Mouse (Mus musculus): ENCODE measurements around the gene Phf11c.
"Not testable (repeated sequence)": the region's sequence is repeated elsewhere in the genome, so short reads cannot be mapped to it uniquely, and the experiment has no call there.

Phf11c gene

DNA sequence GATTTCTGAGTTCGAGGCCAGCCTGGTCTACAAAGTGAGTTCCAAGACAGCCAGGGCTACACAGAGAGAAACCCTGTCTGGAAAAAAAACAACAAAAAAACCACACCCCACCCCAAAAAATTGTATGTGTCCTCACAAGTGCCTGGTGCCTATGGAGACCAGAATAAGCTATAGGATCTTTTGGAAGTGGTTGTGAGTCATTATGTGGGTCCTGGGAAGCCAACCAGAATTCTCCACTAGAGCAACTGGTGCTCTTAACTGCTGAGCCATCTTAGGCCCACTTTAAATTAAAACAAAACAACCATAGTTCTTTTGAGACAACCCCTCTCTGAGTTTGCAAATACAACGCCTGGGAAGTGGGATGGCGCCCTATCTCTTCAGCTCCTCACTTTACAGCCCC is at the start of gene Phf11c:
Gene Phf11c, minus strand, starts transcription at position 101 of the 400 bp plus-strand sequence.
- DNase-seq (ENCODE audit: low spot score) = no peak

DNA sequence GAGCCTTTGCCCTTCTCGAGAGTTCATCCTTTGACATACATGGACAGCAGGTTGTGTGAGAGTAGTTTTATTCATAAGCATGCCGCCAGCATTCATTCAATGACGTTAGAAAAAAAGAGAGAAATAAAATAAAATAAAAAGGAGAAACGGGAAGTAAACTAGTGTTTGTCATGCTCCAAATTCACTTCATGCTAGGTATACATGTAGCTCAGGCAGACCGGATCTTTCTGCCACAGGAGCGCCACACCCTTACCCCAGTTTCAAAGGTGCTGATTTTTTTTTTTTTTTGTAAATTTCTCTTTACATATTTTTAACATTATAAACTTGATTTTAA is 46.3 kb upstream of the Phf11c start:
- no peak for DNase-seq (ENCODE audit: low spot score)

DNA sequence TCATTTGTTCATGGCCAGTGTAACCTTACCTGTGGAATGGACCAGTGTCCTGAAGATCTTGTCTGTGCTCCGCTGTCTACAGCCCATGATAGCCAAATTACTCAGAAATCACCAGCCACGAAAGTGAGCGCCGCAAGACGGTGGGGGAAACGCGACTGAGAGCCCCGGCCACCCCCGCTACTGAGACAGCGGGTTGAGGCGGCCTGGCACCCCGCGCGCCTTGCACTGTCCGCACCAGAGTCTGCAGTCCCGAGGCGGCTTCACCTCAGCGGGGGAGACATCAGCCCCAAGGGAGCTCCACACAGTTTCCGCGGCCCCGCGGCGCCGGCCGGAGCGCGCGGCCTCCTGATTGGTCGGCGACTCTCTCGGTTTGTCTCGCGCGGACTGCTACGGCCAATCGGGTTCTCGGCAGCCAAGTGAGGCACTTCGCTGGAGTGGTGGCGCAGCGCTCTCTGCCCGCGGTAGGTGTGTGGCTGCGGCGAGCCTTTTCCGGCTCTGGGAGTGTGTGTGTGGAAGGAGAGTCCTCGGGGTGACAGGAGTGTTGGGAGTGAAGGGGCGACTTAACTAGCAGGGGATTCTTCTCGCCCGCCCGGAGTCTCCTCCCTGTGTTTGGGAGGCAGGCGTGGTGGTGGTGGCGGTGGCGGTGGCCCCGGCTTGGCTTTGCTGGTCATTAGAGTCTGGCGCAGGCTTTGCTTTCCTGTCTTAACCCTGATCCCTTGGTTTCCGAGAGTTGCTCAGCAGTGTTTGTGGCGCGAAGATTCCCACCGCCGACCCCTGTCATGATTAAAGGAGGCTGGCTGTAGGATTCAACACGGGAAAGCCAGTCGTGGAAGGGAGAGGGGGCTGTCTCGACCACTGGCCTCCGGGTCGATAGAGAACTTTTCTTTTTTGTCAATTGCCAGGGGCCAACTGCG is 45.6 kb upstream of the Phf11c start, which contains the start of the genes Setdb2 and Cab39l:
Gene Setdb2, minus strand, starts transcription at position 327 of the 914 bp plus-strand sequence.
Gene Cab39l, plus strand, starts transcription at position 415 of the 914 bp plus-strand sequence.
- peak; percentile 96 for DNase-seq (ENCODE audit: low spot score)

DNA sequence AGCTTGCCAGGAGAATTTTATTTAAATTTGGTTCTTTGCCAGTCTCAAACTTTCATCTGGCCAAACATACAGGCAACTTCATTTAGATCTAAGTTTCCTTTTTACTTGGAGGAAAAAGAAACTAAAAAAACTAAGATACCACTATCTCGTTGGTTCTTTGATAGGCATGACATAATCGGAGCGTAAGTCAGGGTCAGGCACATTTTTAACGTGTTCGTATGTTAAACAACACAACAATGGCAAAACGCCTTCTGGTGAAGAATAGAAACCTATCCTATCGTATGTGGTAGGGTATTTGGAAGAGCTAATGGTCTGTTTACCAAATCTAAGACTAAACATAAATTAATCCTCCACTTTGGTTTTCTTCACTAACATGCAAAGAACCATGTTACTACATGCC is 44.9 kb upstream of the Phf11c start:
- no peak for DNase-seq (ENCODE audit: low spot score)

DNA sequence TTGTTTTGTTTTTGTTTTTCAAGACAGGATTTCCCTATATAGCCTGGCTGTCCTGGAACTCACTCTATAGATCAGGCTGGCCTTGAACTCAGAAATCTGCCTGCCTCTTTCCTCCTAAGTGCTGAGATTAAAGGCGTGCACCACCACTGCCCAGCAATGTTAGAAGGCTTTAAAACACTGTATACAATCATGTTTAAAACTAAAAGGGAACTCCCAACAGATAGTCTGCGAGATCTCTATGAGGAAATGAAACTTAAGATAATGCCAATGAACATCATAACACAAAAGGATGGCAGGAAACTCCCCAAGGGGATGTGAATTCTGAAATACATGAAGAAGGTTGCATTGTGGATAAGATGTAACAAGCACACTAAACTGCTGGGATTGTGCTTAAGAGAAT is 43.3 kb upstream of the Phf11c start:
- no peak for DNase-seq (ENCODE audit: low spot score)

DNA sequence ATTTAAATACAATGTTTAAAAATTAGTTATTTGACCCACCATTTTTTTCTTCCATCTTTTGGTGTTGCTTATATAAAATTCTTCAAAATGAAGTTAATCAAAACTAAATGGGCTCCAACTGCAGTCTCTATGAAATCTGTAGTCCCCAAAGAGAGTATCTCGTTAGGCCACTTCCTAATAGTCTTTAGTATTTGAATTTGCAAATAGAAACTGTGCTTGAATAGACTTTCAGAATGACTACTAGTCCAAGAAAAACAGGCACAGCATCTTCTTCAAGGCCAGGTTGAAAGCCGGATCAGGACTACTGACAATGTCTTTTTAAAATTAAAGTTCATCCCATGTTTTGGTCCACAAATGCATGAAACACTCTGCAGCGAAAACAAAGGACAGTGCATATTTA is 42.2 kb upstream of the Phf11c start:
- no peak for DNase-seq (ENCODE audit: low spot score)

DNA sequence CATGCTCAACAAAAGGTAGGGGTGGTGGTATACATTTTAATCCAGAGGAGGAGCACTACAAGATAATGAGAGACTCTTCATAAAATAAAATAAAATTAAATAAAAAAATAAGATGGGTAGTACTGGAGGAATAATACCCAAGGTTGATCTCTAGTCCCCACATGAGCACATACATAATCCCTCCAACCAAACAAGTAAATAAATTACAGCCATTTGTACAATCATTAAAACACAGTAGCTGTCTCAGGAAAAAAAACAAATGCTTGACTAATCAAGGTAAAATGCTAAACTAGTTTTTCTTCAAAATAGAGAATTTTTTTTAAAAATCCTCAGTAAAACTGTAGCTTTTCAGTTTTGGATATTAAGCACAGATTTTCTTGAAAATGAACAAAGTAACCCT is 40.0 kb upstream of the Phf11c start:
- no peak for DNase-seq (ENCODE audit: low spot score)

DNA sequence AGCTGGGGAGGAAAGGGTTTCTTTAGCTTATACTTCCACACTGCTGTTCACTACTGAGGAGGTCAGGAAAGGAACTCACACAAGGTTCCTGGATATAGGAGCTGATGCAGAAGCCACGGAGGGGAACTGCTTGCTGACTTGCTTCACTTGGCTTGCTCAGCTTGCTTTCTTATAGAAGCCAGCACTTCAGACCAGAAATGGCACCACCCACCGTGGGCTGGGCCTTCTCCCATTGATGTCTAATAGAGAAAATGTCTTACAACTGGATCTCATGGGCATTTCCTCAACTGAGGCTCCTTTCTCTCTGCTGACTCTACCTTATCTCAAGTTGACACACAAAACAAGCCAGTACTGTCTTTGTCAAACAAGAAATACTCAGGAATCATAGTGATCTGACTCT is 38.7 kb upstream of the Phf11c start:
- no peak for DNase-seq (ENCODE audit: low spot score)

DNA sequence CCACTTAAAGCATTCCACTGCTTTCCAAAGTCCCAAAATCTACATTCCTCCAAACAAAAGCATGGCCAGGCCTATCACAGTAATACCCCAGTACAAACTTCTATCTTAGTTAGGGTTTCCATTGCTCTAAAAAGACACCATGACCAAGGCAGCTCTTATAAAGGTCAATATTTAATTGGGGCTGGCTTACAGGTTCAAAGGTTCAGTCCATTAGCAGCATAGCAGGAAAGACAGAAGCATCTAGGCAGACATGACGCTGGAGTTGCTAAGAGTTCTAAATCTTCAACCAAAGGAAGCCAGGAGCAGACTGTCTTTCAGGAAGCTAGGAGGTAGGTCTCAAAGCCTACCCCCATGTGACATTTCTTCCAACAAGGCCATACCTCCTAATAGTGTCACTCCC is 35.4 kb upstream of the Phf11c start:
- no peak for DNase-seq (ENCODE audit: low spot score)

DNA sequence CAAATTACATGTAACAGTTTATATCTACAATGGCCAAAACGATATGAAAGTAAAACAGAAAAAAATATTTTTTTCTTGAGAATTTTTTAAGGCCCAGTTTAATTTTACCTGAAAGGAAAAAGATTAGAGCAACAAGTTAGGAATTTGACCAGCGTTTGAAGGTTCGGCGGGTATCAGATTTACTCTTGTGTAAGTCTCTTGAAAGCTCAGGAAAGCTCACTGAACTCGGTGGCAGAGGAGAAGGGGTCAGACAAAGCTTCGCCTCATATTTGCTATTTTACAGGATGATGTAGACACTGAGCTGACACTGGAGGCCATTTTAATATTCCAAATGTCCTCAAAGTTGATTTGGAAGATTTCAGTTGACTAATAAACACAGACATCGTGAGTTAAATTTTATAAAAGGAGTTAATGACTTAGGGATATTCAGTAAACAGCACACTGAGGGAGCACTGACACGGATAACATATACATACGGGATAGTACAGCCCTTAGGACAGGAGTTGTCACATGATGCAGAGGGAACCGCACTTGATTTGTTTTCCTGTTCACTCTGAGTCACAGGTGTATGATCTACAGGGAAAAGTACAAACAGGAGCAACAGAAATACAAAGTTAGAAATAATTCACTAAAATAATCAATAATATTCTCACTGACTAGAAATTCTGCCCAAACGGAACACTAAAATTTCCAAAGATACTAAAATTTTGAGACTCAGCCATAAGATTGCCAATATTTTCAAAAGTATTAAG is 27.9 kb upstream of the Phf11c start:
- DNase-seq (ENCODE audit: low spot score) = no peak

DNA sequence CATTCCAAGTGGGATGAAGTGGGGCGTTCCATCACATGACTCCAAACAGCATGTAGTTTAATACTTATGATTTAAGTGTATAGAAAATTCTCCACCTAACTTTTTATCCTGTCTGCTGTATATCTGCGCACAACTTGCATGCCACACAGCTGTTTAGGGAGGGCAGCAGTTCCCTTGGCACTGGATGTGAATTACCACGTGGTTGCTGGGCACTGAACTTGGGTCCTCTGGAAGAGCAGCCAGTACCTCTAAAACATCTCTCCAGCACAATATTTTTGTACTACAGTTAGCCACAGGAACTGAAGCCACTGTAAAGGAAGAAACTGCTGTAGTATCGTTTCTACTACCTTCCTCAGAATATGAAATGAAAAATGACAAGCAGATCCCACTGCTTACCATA is 23.0 kb upstream of the Phf11c start:
- no peak for DNase-seq (ENCODE audit: low spot score)

DNA sequence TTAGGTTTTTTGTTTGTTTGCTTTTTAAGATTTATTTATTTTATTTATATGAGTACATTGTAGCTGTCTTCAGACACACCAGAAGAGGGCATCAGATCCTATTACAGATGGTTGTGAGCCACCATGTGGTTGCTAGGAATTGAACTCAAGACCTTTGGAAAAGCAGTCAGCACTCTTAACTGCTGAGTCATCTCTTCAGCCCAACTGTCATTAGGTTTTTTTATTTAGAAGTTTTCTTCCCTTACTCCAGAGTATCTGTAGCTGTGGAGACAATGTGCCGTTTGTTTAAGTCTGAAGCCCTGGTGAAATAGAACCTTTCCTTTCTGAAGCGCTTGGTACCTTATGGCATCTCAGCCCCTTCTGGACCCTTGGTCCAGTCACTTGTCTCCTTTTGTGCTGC is 19.8 kb upstream of the Phf11c start:
- DNase-seq (ENCODE audit: low spot score) = not testable (repeated sequence)

DNA sequence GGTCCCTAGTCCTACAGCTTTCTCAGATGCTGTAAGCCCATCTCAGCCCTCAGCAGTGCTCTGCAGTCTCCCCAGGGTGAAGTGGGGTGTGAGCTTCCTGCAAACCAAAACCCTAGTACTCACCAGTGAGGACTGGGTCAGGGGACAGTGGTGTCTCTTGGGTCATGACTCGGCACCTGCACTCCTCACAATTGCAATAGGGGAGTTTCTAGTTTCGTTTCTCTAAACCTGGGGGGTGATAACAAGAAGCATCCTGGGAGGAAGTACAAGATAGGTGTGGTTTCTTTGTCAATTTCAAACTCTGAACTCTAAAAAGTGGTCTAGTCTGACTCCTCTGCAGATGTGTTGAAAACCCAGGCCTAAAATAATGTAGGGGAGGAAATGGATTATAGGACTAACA is 1.8 kb upstream of the Phf11c start:
- DNase-seq (ENCODE audit: low spot score) = no peak

DNA sequence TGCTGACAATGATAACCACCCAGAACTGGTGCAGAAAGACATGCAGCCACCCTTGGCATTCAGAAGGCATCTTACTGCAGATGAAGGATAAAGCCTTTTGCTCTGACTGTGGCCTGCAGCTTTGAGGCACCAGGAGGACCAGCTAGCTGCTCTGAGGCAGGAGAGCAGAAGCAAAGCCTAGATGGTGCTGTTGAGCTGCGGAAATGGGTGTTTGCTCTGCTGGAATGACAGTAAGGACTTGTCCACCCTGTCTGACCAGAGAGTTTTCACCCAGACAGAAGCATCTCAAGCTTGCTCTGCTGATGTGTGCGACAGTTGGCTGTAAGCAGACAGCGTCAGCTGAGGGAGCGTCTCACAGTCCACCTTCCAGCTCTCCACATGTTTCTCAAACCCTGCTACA is 5.0 kb downstream of the Phf11c start:
- DNase-seq (ENCODE audit: low spot score) = not testable (repeated sequence)

DNA sequence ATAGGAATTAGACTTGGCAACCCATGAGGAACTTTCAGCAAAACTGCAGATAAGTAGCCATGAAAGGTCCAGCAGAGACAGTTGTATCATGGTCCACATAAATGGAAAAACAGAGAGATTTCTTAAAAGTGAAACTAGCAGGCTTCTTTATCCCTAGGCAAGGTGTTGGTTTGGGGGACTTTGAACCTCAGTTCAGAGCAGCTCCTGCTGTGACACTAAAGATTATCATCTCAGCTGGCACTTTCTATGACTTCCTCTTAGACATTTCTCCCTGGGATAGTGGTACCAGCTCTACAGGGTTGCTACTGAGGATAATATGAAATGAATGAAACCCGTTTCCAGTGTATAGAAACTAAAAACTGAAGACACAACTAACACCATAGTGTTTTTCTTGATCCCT is 5.6 kb downstream of the Phf11c start:
- DNase-seq (ENCODE audit: low spot score) = no peak

DNA sequence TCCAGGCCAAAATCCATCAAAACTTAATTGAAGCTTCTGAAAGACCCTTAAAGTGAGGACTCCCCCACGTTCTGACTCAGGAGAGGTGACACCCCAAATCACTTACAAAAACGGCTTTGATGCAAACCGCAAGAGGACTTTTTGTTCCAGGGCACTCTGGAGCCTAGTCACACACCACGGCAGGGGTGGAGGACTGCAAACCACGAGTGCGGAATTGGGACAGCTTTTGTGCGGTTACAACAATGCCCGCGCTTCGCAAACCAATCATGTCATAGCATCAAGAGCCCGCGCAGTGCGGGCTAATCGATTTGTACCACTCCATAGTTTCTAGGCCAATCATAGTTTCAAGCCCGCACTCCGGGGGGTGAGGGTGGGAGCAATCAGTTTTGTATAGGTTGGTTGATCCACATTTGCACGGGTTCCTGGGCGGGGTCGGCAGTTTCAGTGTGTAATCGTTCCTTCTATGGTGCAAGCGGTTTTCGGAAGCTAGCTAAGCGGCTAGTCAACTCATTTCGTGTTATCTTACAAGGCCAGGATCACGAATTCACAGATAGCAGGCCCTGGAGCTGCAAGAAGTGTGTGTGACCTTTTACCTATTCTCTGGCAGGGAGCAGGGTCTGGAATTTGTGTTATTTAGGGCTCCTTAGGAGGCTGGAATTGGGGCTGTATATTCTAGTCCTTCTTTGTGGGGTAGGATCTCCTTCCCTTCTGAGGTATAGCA is 24.7 kb downstream of the Phf11c start:
- DNase-seq (ENCODE audit: low spot score) = no peak

DNA sequence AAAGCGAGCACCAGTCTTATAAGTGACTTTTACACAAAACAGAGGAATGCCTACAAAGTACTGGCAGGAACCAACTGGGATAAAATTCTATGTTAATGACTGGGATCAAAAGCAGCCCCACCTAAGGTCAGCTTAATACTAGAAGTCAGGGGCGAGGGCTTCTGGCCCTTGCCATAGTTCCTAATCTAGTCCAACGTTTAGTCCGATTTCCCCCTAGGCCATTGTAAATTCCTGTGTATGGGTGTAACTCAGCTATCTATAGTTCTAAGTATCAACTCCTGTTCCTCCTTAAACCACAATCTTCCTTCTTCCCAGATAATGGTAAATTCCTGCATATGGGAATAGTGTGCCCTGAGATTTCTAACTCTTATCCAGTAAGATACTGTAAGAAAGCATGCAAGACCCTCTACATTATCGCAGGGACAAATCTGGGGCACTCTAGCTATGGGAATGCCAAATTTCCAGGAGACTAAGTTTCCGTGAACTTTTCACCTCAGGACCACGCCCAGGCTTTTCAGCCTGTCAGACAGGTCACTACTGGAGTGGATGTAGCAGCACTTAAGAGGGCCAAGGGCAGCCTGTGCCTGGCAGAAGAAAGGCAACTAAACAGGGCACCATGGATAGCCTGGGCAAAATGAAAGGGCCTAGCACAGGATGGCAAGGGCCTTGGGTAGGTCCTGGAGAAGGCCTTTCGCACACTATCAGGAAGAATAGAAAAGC is 28.6 kb downstream of the Phf11c start:
- DNase-seq (ENCODE audit: low spot score) = no peak

DNA sequence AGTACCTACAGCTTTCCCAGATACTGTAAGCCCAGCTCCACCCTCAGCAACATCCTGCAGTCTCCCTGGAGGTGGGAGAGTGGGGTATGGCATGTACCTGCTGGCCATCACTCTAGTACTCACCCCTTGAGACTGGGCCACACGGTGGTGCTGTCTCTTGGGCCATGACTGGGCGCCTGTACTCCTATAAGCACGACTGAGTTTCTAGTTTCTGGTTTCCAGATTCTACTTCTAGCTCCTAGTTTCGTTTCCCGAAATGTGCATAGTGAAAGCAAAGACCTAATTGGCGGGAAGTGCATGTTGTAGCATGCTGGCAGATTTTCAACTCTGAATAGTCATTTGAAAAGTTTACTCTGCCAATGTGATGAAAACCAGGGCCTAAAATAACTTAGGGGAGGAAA is 29.9 kb downstream of the Phf11c start, which contains the start of gene Phf11d:
Gene Phf11d, minus strand, starts transcription at position 227 of the 401 bp plus-strand sequence.
- DNase-seq (ENCODE audit: low spot score) = no peak

DNA sequence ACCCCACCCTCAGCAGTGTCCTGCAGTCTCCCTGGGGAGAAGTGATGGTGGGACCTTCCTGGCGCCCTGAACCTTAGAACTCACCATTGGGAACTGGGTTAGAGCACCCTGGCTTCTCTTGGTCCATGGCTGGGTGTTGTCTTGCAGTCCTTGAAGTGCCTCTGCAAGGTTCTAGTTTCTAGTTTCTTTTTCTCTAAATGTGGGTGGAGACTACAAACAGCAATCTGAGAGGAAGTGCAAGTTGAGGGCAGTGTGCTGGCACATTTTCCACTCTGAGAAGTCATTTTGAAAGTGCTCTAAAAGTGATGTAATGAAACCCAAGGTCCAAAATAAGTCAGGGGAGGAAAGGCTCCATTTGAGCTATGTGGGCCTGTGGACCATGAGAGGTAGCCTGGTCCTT is 54.0 kb downstream of the Phf11c start, which contains the start of gene Phf11b:
Gene Phf11b, minus strand, starts transcription at position 163 of the 400 bp plus-strand sequence.
- not testable (repeated sequence) for DNase-seq (ENCODE audit: low spot score)

DNA sequence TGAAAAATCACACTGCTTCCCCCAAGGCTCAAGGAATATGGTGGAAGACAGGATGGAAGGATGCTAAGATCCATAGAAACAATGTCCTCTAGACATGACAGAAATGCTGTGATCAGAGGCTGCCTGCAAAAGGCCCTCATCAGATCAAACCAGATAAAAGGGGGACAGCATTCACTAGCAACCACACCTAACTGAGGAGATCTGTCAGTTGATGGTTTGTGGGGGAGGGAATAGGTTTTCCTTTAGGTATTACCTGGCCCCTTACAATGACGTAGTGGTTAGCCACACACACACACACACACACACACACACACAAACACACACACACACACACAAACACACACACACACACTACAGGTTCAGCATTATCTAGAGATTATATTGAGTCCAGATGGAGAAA is 55.6 kb downstream of the Phf11c start:
- no peak for DNase-seq (ENCODE audit: low spot score)

DNA sequence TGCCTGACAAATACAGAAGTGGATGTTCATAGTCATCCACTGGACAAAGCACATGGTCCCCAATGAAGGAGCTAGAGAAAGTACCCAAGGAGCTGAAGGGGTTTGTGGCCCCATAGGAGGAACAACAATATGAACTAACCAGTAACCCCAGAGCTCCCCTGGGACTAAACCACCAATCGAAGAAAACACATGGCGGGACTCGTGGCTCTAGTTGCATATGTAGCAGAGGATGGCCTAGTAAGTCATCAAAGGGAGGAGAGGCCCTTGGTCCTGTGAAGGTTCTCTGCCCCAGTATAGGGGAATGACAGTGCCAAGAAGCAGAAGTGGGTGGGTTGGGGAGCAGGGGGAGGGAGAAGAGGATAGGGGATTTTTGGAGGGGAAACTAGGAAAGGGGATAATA is 59.1 kb downstream of the Phf11c start:
- not testable (repeated sequence) for DNase-seq (ENCODE audit: low spot score)
